Mouse (Mus musculus) stomach, embryonic 15.5 days (tissue): Measurements from ENCODE around the gene Gm9268. TPM values are rescaled to one million over a fixed set of nuclear protein-coding genes. Genes with fewer than 3 reads are reported as not detected.
"Not testable (repeated sequence)": the region's sequence is repeated elsewhere in the genome, so short reads cannot be mapped to it uniquely, and the experiment has no call there.

Source experiments
- ATAC-seq: fragments of 200-750 bp; cut with Nextera tagmentation; 2 replicates; pipeline ENCODE4 v1.8.0; 2017; ENCODE audit warnings: low read depth, moderate number of reproducible peaks, moderate TSS enrichment; ENCODE audit not compliant: insufficient read depth, low FRiP score
- H3K27ac ChIP-seq: fragments of 300-500 bp; sonication (generic); 2 replicates; pipeline ENCODE4 v1.5.1; 2015; ENCODE audit warnings: mild to moderate bottlenecking, inconsistent platforms
- H3K27me3 ChIP-seq: fragments of 300-500 bp; sonication (generic); replicated peaks from 2 replicates; pipeline ENCODE4 v1.6.1; 2015; ENCODE audit warnings: inconsistent platforms
- H3K36me3 ChIP-seq: fragments of 300-500 bp; sonication (generic); 2 replicates; pipeline ENCODE4 v1.6.1; 2015; ENCODE audit warnings: inconsistent platforms
- H3K4me1 ChIP-seq: fragments of 300-500 bp; sonication (generic); 2 replicates; pipeline ENCODE4 v1.6.1; 2015; ENCODE audit warnings: inconsistent platforms
- H3K4me2 ChIP-seq: fragments of 300-500 bp; sonication (generic); 2 replicates; pipeline ENCODE4 v1.6.1; 2015; ENCODE audit warnings: mild to moderate bottlenecking, inconsistent platforms
- H3K4me3 ChIP-seq: fragments of 300-500 bp; sonication (generic); replicated peaks from 2 replicates; pipeline ENCODE4 v1.5.1; 2015; ENCODE audit warnings: inconsistent platforms
- H3K9ac ChIP-seq: fragments of 300-500 bp; sonication (generic); 2 replicates; pipeline ENCODE4 v1.6.1; 2015; ENCODE audit warnings: inconsistent platforms
- H3K9me3 ChIP-seq: fragments of 300-500 bp; sonication (generic); 2 replicates; pipeline ENCODE4 v1.6.1; 2016; ENCODE audit warnings: inconsistent platforms
- WGBS: fragments of 180-500 bp; shearing (Covaris S2); methylation state at CpG from one replicate; pipeline ENCODE4 v1.1.7; 2015; 5-methylcytosine and 5-hydroxymethylcytosine counted together
- polyA plus RNA-seq: library from polyadenylated mRNA; unstranded; fragments of >200 nt; fragmentation: Nextera tagmentation; extraction: Ambion mirVana; gene quantifications from 2 replicates; pipeline ENCODE4 v1.2.1, GENCODE M21; 2015

The Gm9268 gene
- polyA plus RNA-seq, result not detected in 2 replicates

- not testable (repeated sequence) for H3K9me3 ChIP-seq, H3K36me3 ChIP-seq, H3K4me2 ChIP-seq, H3K4me1 ChIP-seq, H3K27me3 ChIP-seq, H3K4me3 ChIP-seq, ATAC-seq, H3K9ac ChIP-seq, H3K27ac ChIP-seq
- no CpG with 5 or more reads among the region's 1 CpGs for WGBS
Observed at GRCm38 (mm10) chr7:43018465-43018864, at the start of gene Gm9268. Gene Gm9268 (plus strand): TSS chr7:43018765.

- Histone ChIP-seq H3K36me3 (no peaks in the 10 kb centered on the region), H3K4me3 (no peak overlapping the region), H3K9ac (no peak overlapping the region), H3K4me2 (no peak overlapping the region), H3K27me3 (no peaks in the 10 kb centered on the region), H3K4me1 (no peaks in the 10 kb centered on the region), H3K27ac (no peak overlapping the region), H3K9me3 (no peaks in the 10 kb centered on the region; the same call in 1 of the 2 replicates)
- WGBS, result 76% methylated on average over 11 of the region's 11 CpGs
- no peak for ATAC-seq
Observed at GRCm38 (mm10) chr7:42980098-42980497, 38.5 kb upstream of the Gm9268 start.

- Histone ChIP-seq H3K4me2 (no peak overlapping the region), H3K4me1 (no peaks in the 10 kb centered on the region), H3K27me3 (no peaks in the 10 kb centered on the region), H3K36me3 (no peaks in the 10 kb centered on the region), H3K4me3 (no peak overlapping the region), H3K9me3 (no peaks in the 10 kb centered on the region; the same call in 1 of the 2 replicates), H3K9ac (no peak overlapping the region), H3K27ac (no peak overlapping the region)
- ATAC-seq, result no peak
- WGBS, result 90% methylated on average over 10 of the region's 10 CpGs
Observed at GRCm38 (mm10) chr7:42980739-42981138, 37.8 kb upstream of the Gm9268 start.

GRCm38 (mm10) chr7:43077831-43078230 lies 59.3 kb downstream of the Gm9268 start:
- WGBS, result 89% methylated on average over 8 of the region's 8 CpGs
- Histone ChIP-seq H3K9ac (no peak overlapping the region), H3K4me1 (no peaks in the 10 kb centered on the region), H3K4me3 (no peak overlapping the region), H3K27me3 (no peaks in the 10 kb centered on the region), H3K27ac (no peak overlapping the region), H3K4me2 (no peak overlapping the region), H3K36me3 (no peaks in the 10 kb centered on the region), H3K9me3 (no peaks in the 10 kb centered on the region)
- ATAC-seq, result no peak

Other genes starting within 250 kb of the Gm9268 start
- not detected in 2 replicates for gene Vmn2r62, start 225.2 kb upstream of the Gm9268 start, polyA plus RNA-seq
- gene Gm2381, start 151.5 kb upstream of the Gm9268 start, polyA plus RNA-seq, result not detected in 2 replicates
- gene Vmn2r63, start 84.9 kb upstream of the Gm9268 start, polyA plus RNA-seq, result not detected in 2 replicates
- not detected in 2 replicates for gene Zfp936, start 95.5 kb downstream of the Gm9268 start, polyA plus RNA-seq